Mouse (Mus musculus) MEL (cell line): ENCODE measurements around the gene Kansl2. TPM values are rescaled to one million over a fixed set of nuclear protein-coding genes. Genes with fewer than 3 reads are reported as not detected.

Experiments used
- DNase-seq: peaks from one replicate; pipeline ENCODE4 v3.0.0; 2011; ENCODE audit warnings: low read depth, low spot score
- H3K27ac ChIP-seq: 2 replicates; pipeline ENCODE4 v1.5.1; 2012; ENCODE audit warnings: low read depth, mild to moderate bottlenecking, control low read depth, low read length, moderate library complexity; ENCODE audit not compliant: control insufficient read depth
- H3K27me3 ChIP-seq, 2 experiments: fragments of 150-350 bp in 1 of 2; sonication (generic) in 1 of 2; 2 replicates each; pipeline ENCODE4 v1.6.1; 2012; ENCODE audit warnings: low read length in 2 of 2, mild to moderate bottlenecking in 2 of 2, improper control_type of control experiment in 1 of 2, moderate library complexity in 1 of 2; ENCODE audit not compliant: insufficient read depth in 2 of 2, control insufficient read depth in 1 of 2
- H3K36me3 ChIP-seq, 2 experiments: 2 replicates each; pipeline ENCODE4 v1.6.1; 2012 to 2014; ENCODE audit warnings: low read length in 2 of 2, improper control_type of control experiment in 1 of 2, inconsistent platforms in 1 of 2, mild to moderate bottlenecking in 1 of 2; ENCODE audit not compliant: insufficient read depth in 2 of 2, control insufficient read depth in 1 of 2
- H3K4me1 ChIP-seq, 2 experiments: fragments of 150-350 bp in 1 of 2; sonication (generic) in 1 of 2; 2 replicates each; pipeline ENCODE4 v1.6.1; 2012; ENCODE audit warnings: low read length in 2 of 2, improper control_type of control experiment in 1 of 2, mild to moderate bottlenecking in 1 of 2; ENCODE audit not compliant: insufficient read depth in 2 of 2, control insufficient read depth in 1 of 2
- H3K4me3 ChIP-seq, 2 experiments: fragments of 150-350 bp in 1 of 2; sonication (generic) in 1 of 2; 2 replicates each; pipeline ENCODE4 v1.5.1; 2012; ENCODE audit warnings: low read depth in 2 of 2, low read length in 2 of 2, mild to moderate bottlenecking in 2 of 2, moderate library complexity in 2 of 2, control low read depth in 1 of 2, improper control_type of control experiment in 1 of 2; ENCODE audit not compliant: control insufficient read depth in 1 of 2, insufficient read depth in 1 of 2
- H3K79me2 ChIP-seq: 2 replicates; pipeline ENCODE4 v1.6.1; 2012; ENCODE audit warnings: mild to moderate bottlenecking, low read length, moderate library complexity; ENCODE audit not compliant: control insufficient read depth, poor library complexity, insufficient read depth
- H3K9ac ChIP-seq: 2 replicates; pipeline ENCODE4 v1.6.1; 2012; ENCODE audit warnings: low read depth, mild to moderate bottlenecking, control low read depth, low read length, moderate library complexity; ENCODE audit not compliant: control insufficient read depth, poor library complexity, severe bottlenecking
- H3K9me3 ChIP-seq: fragments of 150-350 bp; sonication (generic); replicated peaks from 2 replicates; pipeline ENCODE4 v1.6.1; 2012; ENCODE audit warnings: mild to moderate bottlenecking, low read length, improper control_type of control experiment, moderate library complexity; ENCODE audit not compliant: insufficient read depth
- CTCF ChIP-seq, 3 experiments: IDR thresholded peaks in 2 of 3; conservative IDR thresholded peaks in 1 of 3; 2 replicates each; pipeline ENCODE4 v1.5.1; 2011 to 2012; ENCODE audit warnings: low read length in 3 of 3, low read depth in 2 of 3, mild to moderate bottlenecking in 2 of 3, improper control_type of control experiment in 1 of 3, inconsistent platforms in 1 of 3, mixed read lengths in 1 of 3, moderate library complexity in 1 of 3; ENCODE audit not compliant: control insufficient read depth in 1 of 3, insufficient read depth in 1 of 3, poor library complexity in 1 of 3, severe bottlenecking in 1 of 3
- E2F4 ChIP-seq: IDR thresholded peaks from 2 replicates; pipeline ENCODE4 v1.6.1; 2011; ENCODE audit warnings: low read depth, low read length, improper control_type of control experiment, borderline replicate concordance
- ELF1 ChIP-seq: IDR thresholded peaks from 2 replicates; pipeline ENCODE4 v1.6.1; 2014; ENCODE audit warnings: low read depth, mild to moderate bottlenecking, inconsistent platforms, low read length, improper control_type of control experiment, moderate library complexity
- ETS1 ChIP-seq: IDR thresholded peaks from 2 replicates; pipeline ENCODE4 v1.6.1; 2012; ENCODE audit warnings: low read depth, mild to moderate bottlenecking, inconsistent platforms, low read length, improper control_type of control experiment, moderate library complexity
- GATA1 ChIP-seq: IDR thresholded peaks from 2 replicates; pipeline ENCODE4 v1.6.1; 2011; ENCODE audit warnings: low read depth, low read length, improper control_type of control experiment
- MAZ ChIP-seq: IDR thresholded peaks from 2 replicates; pipeline ENCODE4 v1.6.1; 2012; ENCODE audit warnings: low read depth, mild to moderate bottlenecking, inconsistent platforms, low read length, improper control_type of control experiment
- MYC ChIP-seq: IDR thresholded peaks from 2 replicates; pipeline ENCODE4 v1.6.1; 2011; ENCODE audit warnings: low read depth, mild to moderate bottlenecking, low read length, improper control_type of control experiment, moderate library complexity
- POLR2A ChIP-seq, 2 experiments: IDR thresholded peaks; 2 replicates each; pipeline ENCODE4 v1.6.1; 2011 to 2012; ENCODE audit warnings: low read length in 2 of 2, mild to moderate bottlenecking in 2 of 2, control low read depth in 1 of 2, improper control_type of control experiment in 1 of 2, low read depth in 1 of 2, moderate library complexity in 1 of 2; ENCODE audit not compliant: control insufficient read depth in 1 of 2, insufficient read depth in 1 of 2, poor library complexity in 1 of 2
- POLR2AphosphoS2 ChIP-seq: IDR thresholded peaks from 2 replicates; pipeline ENCODE4 v1.6.1; 2011; ENCODE audit warnings: low read length, improper control_type of control experiment
- RCOR1 ChIP-seq: IDR thresholded peaks from 2 replicates; pipeline ENCODE4 v1.6.1; 2012; ENCODE audit warnings: low read depth, mild to moderate bottlenecking, inconsistent platforms, low read length, improper control_type of control experiment
- TAL1 ChIP-seq: IDR thresholded peaks from 2 replicates; pipeline ENCODE4 v1.6.1; 2012; ENCODE audit warnings: mild to moderate bottlenecking, inconsistent platforms, low read length, moderate library complexity, mixed read lengths
- UBTF ChIP-seq: IDR thresholded peaks from 2 replicates; pipeline ENCODE4 v1.6.1; 2012; ENCODE audit warnings: low read depth, mild to moderate bottlenecking, inconsistent platforms, low read length, improper control_type of control experiment, moderate library complexity, borderline replicate concordance; ENCODE audit not compliant: insufficient read depth
- USF1 ChIP-seq: IDR thresholded peaks from 2 replicates; pipeline ENCODE4 v1.6.1; 2014; ENCODE audit warnings: low read depth, mild to moderate bottlenecking, inconsistent platforms, low read length, improper control_type of control experiment, moderate library complexity
- polyA plus RNA-seq, 2 experiments: library from polyadenylated mRNA; stranded (reverse) in 1 of 2; unstranded in 1 of 2; fragments of >175 nt in 1 of 2; fragments of >200 nt in 1 of 2; gene quantifications; 2 replicates each; pipeline versions ENCODE4 v1.2.1 to v1.2.4; 2012; ENCODE audit warnings: low replicate concordance in 2 of 2, low read depth in 1 of 2; ENCODE audit not compliant: insufficient read length in 2 of 2, insufficient read depth in 1 of 2, missing spikeins in 1 of 2
- total RNA-seq: library from RNA; depleted of rRNA; stranded (reverse); fragments of 300-350 nt; gene quantifications from 2 replicates; pipeline ENCODE4 v1.2.3, GENCODE M21; 2012

The Kansl2 gene
- total and polyA plus RNA-seq, 3 experiments = 157 to 170 TPM; not detected in 1

- Histone ChIP-seq H3K36me3 (peaks cover 0 to 18% of the 10 kb centered on the region in 2 experiments; a peak in 2 of 4 replicates), H3K4me1 (peaks cover 0 to 17% of the 10 kb centered on the region in 2 experiments; a peak in 2 of 4 replicates), H3K9me3 (no peaks in the 10 kb centered on the region), H3K27ac (no peak overlapping the region), H3K27me3 (no peaks in the 10 kb centered on the region), H3K9ac (no peak overlapping the region), H3K4me3 (no peak overlapping the region), H3K79me2 (peaks cover 10% of the 10 kb centered on the region)
- TF ChIP-seq E2F4 (no peak), MYC (no peak), ELF1 (no peak), RCOR1 (no peak), GATA1 (no peak), POLR2AphosphoS2 (no peak), UBTF (no peak), TAL1 (no peak), MAZ (no peak), ETS1 (no peak), USF1 (no peak)
- DNase-seq = no peak
These were observed 39.2 kb upstream of the Kansl2 start for GRCm38 (mm10) chr15:98573293-98573692.

GRCm38 (mm10) chr15:98570873-98571538, 36.9 kb upstream of the Kansl2 start, which contains the start of the genes Ccnt1 and 4930415O20Rik:
TSS of gene Ccnt1 (minus strand) at chr15:98570923.
TSS of gene 4930415O20Rik (plus strand) at chr15:98571004.
- H3K27me3 ChIP-seq = no peaks in the 10 kb centered on the region
- TF ChIP-seq ELF1 = peak; percentile 50; the same call in 1 of the 2 replicates
- peak in 1 of 3 experiments; percentile 24; a peak in 2 of 6 replicates for TF ChIP-seq CTCF (IDR thresholded peaks at IDR 0.05 in 2 of 3, conservative IDR thresholded peaks at IDR 0.05 in 1 of 3; ENCODE audit: control insufficient read depth in 1 of 3, insufficient read depth in 1 of 3, low read depth in 2 of 3, low read length in 3 of 3, poor library complexity in 1 of 3, severe bottlenecking in 1 of 3)
- TF ChIP-seq POLR2A (IDR thresholded peaks at IDR 0.05; ENCODE audit: control insufficient read depth in 1 of 2, insufficient read depth in 1 of 2, low read depth in 1 of 2, low read length in 2 of 2, poor library complexity in 1 of 2) = no peak
- no peak for TF ChIP-seq RCOR1
- peaks cover 27% of the 10 kb centered on the region for H3K79me2 ChIP-seq
- peaks cover 0 to 23% of the 10 kb centered on the region in 2 experiments; a peak in 2 of 4 replicates for H3K36me3 ChIP-seq
- DNase-seq = peak; percentile 56
- H3K9me3 ChIP-seq = no peaks in the 10 kb centered on the region
- peak within 1 kb of the TSS; percentile 55 for H3K27ac ChIP-seq
- peaks cover 0 to 20% of the 10 kb centered on the region in 2 experiments; a peak in 2 of 4 replicates for H3K4me1 ChIP-seq
- 0 out of 2 replicates have a peak within 1 kb of the TSS, but pooled peaks have one; percentile 5 for H3K9ac ChIP-seq
- no peak within 1 kb of the TSS for H3K4me3 ChIP-seq
